Mouse (Mus musculus) olfactory bulb, adult 2 months (tissue): Measurements from ENCODE around the gene Cmpk2.

ENCODE experiments used
- CTCF ChIP-seq: fragments of 200-500 bp; IDR thresholded peaks from 2 replicates; pipeline ENCODE4 v1.5.1; 2012; ENCODE audit warnings: low read depth, mild to moderate bottlenecking, low read length, moderate library complexity; ENCODE audit not compliant: insufficient read depth
- POLR2A ChIP-seq: fragments of 200-500 bp; IDR thresholded peaks from 2 replicates; pipeline ENCODE4 v1.6.1; 2012; ENCODE audit warnings: mild to moderate bottlenecking, low read depth, low read length, moderate library complexity; ENCODE audit not compliant: insufficient read depth

GRCm38 (mm10) chr12:26452951-26453350, 16.1 kb upstream of the Cmpk2 start:
- no peak for TF ChIP-seq POLR2A
- no peak for TF ChIP-seq CTCF
